Mouse (Mus musculus): ENCODE results near the gene B020004J07Rik.
"Not testable (repeated sequence)": the region's sequence is repeated elsewhere in the genome, so short reads cannot be mapped to it uniquely, and the experiment has no call there.

B020004J07Rik gene

GRCm38 (mm10) chr4:101843923-101844322 lies at the start of gene B020004J07Rik:
Gene B020004J07Rik, minus strand, starts transcription at chr4:101844023.
- in situ Hi-C loops (cut with MboI) = not testable (repeated sequence)

- in situ Hi-C loops (cut with MboI) = no loop called here
These were observed 45.6 kb upstream of the B020004J07Rik start for GRCm38 (mm10) chr4:101889377-101889776.

GRCm38 (mm10) chr4:101883641-101884040 lies 39.8 kb upstream of the B020004J07Rik start:
- in situ Hi-C loops (cut with MboI) = no loop called here

GRCm38 (mm10) chr4:101875687-101876086 lies 31.9 kb upstream of the B020004J07Rik start:
- in situ Hi-C loops (cut with MboI) = not testable (repeated sequence)

GRCm38 (mm10) chr4:101872031-101872430 lies 28.2 kb upstream of the B020004J07Rik start:
- in situ Hi-C loops (cut with MboI) = not testable (repeated sequence)

GRCm38 (mm10) chr4:101862289-101862688 lies 18.5 kb upstream of the B020004J07Rik start:
- in situ Hi-C loops (cut with MboI) = no loop called here

- in situ Hi-C loops (cut with MboI) = no loop called here
These were observed 17.1 kb upstream of the B020004J07Rik start for GRCm38 (mm10) chr4:101860873-101861272.

GRCm38 (mm10) chr4:101850908-101851307 lies 7.1 kb upstream of the B020004J07Rik start:
- in situ Hi-C loops (cut with MboI) = no loop called here

All from mature B cell (primary cell).